Mouse (Mus musculus): ENCODE results near the gene Adh6a.
"Not testable (repeated sequence)": the region's sequence is repeated elsewhere in the genome, so short reads cannot be mapped to it uniquely, and the experiment has no call there.

The Adh6a gene

GRCm38 (mm10) chr3:138333910-138334309 is 20.8 kb downstream of the Adh6a start:
- DNase-seq = no peak

- no peak for DNase-seq
Measured at GRCm38 (mm10) chr3:138334320-138334719, 21.2 kb downstream of the Adh6a start.

- no peak for DNase-seq
Measured at GRCm38 (mm10) chr3:138335566-138335965, 22.5 kb downstream of the Adh6a start.

GRCm38 (mm10) chr3:138336104-138336754 is 23.1 kb downstream of the Adh6a start:
- DNase-seq = no peak

DNA sequence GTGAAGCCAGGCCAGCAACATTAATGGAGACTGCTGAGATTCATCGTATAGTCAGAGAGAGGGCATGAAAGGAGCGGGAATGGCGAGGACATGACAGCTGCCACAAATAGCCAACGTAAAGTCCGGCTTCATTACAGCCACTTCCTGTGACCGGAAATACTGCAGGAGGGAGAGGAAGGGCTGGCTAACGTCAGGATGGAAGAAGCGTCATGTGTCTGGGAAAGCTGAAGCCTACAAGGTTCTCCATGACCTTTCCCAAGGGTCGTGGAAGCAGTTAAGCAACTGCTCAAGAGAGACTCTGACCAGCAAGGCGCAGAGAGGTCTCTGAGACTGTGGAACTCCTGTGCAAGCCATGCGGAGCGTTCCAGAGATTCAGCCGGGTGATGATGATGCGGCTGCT is 28.4 kb downstream of the Adh6a start, which contains the start of gene Adh6b:
Gene Adh6b (plus strand): TSS at position 305 of the 400 bp plus-strand sequence.
- no peak for DNase-seq

GRCm38 (mm10) chr3:138347041-138347440 is 34.0 kb downstream of the Adh6a start:
- DNase-seq = no peak

- DNase-seq = no peak
Measured at GRCm38 (mm10) chr3:138352012-138352809, 39.1 kb downstream of the Adh6a start.

GRCm38 (mm10) chr3:138358856-138359255 is 45.8 kb downstream of the Adh6a start:
- DNase-seq = no peak

DNA sequence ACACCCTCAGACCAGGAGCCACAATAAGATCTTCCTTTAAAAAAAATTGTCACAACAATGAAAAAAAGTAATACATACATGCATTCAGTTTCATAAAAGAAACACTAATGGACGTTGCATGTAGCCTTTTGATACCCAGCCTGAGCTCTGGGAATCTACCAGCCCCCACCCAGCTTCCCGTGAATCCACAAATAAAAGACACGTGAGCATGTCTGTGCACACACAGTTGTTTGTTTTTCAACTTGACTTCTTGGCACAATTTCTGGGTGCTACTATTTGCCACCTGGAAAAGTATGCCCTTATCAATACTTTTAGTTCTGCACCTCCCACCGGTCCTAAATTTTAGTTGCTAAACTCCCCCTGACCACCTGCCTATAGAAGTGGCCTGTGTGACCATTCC is 47.6 kb downstream of the Adh6a start:
- DNase-seq = no peak

GRCm38 (mm10) chr3:138362920-138363319 is 49.8 kb downstream of the Adh6a start:
- DNase-seq = no peak

- no peak for DNase-seq
Measured at GRCm38 (mm10) chr3:138366181-138366580, 53.1 kb downstream of the Adh6a start.

GRCm38 (mm10) chr3:138369546-138369945 is 56.5 kb downstream of the Adh6a start:
- no peak for DNase-seq

DNA sequence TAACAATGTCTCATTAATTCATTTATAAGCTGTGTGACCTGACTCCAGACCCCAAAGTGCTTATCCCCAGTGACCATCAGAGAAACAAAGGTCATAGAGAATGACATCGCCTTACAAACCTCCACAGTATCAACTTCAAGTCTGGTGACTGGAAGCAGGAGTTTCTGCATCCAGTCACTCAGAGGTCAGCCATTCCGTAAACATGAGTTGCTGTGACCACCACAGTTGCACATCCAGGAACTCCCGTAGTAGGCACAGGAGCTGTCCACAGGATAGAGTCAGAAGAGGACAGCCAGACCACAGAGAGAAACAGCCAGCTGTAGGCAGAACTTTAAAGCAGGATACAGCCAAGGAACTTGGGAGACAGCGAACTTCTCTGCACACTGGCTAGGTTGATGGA is 57.2 kb downstream of the Adh6a start:
- DNase-seq = not testable (repeated sequence)

DNA sequence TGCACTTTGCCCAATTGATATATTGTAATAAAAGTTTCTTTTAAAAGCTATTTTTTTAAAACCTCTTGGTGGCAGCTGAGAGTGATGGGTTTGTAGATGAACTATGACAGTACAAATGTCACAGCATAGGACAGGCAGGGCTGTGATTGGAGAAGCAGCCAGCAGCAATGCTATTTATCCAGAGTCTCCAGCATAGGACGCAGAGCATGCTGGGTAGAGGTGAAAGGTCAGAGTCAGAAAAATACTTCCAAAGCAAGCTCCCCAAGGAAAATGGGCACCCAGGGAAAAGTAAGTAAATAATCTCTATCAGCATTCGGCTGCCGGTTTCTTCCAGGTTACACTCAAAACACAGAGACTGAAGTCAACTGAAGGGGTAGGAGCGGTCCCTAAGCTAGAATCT is 60.8 kb downstream of the Adh6a start:
- no peak for DNase-seq

DNA sequence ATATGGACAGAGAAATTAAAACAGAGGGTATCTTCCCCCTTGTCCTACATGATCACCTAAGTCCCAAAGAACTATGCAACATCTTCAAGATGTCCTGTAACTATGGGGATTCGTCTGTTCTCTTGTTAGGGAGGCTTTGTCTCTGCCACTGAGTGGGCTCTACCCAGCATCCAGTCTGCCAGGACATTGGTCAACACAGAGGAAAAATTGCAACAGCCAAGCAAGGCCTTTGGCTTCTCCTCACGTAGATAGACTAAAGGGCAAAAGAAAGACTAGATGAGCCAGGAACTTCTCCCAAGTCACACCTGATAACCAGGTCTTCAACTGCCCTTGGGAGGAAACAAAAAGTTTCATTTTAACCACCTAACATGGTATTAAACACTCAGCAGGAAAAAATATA is 62.1 kb downstream of the Adh6a start:
- DNase-seq = no peak

Data from spleen, adult 18-20 months (tissue).